14 mouse cellular contexts compared by ENCODE assay signal in the genomic region with DNA sequence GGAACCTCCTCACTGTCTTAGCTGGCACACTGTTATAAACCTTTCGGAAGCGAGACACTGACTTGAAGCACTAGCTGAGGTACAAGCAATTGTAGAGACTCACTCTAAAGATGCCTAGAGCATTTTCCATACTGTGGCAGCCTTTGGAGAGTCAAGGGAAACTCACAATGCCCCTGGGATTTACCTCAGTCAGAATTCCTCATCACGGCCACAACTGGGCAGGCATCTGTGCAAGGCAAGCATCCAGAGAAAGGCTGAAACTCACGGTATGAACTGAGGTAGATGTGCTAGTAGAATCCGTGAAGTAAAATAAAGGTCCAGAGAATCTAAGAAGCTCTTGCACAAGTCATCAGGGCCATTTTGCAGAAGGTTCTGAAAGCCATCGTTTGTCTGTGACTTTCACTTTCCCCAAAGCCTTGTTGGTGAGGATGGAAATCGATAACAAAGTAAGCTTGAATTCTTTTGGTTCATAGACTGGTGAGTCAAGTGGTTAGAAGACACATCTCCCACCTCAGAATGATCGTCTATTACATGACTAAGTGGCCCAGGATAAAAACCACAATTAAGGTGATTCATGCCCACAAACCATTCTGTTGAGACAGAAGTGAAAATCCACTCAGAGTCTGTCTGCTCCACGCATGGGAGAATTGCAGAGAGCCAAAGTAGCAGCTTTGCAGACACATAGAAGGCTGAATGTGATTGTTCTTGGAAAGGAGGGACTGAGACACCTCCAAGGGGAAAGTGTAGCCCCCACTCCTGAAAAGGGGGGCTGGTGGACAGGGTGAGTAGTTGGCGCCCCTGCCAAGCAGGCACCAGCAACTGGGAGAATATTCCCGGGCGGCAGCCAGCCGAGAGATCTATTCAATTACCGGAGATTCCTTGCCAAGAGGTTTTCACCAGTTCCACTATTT. TPM values are rescaled to one million over a fixed set of nuclear protein-coding genes. Genes with fewer than 3 reads are reported as not detected.
DNase-seq lines count a peak whose midpoint lies in the region; ATAC-seq lines count a peak whose summit lies in the region.
"Had no signal": no experiment of that assay in that cellular context is flagged by ENCODE, and none has a peak within 500 bp of the region (broad histone marks: within the 10 kb centered on the region; RNA-seq: fewer than 3 reads in every experiment).

No protein-coding gene starts in this region.

- no peak overlapping the region for H3K9ac ChIP-seq in neural tube, embryonic 14.5 days (replicated peaks; ENCODE audit: low read depth, low read length)
- no peak overlapping the region for H3K9ac ChIP-seq in midbrain, embryonic 11.5 days (ENCODE audit: low read length)
- H3K9ac ChIP-seq: liver, embryonic 14.5 days had no signal

- H3K4me1 ChIP-seq in neural tube, embryonic 14.5 days (ENCODE audit: control insufficient read depth, insufficient read depth, low read length), result no peaks in the 10 kb centered on the region
- H3K4me1 ChIP-seq in midbrain, embryonic 11.5 days (ENCODE audit: control insufficient read depth, insufficient read depth, low read length), result peaks cover 10% of the 10 kb centered on the region

- no peaks in the 10 kb centered on the region for H3K36me3 ChIP-seq in neural tube, embryonic 14.5 days (ENCODE audit: control insufficient read depth, insufficient read depth, low read length)
- H3K36me3 ChIP-seq in midbrain, embryonic 11.5 days (ENCODE audit: control insufficient read depth, insufficient read depth, low read length), result no peaks in the 10 kb centered on the region

- WGBS in neural tube, embryonic 14.5 days, result 67% methylated on average over 14 of the region's 14 CpGs
- WGBS in midbrain, embryonic 11.5 days, result 40% methylated on average over 14 of the region's 14 CpGs

- no peak overlapping the region for H3K4me3 ChIP-seq in neural tube, embryonic 14.5 days (ENCODE audit: low read depth, low read length)
- H3K4me3 ChIP-seq in midbrain, embryonic 11.5 days (ENCODE audit: low read depth, low read length), result no peak overlapping the region
- H3K4me3 ChIP-seq: layer of hippocampus, adult 2 months had no signal

- no peak overlapping the region for H3K4me2 ChIP-seq in neural tube, embryonic 14.5 days (ENCODE audit: low read depth, low read length)
- peak overlapping the region; percentile 18; the same call in 1 of the 2 replicates for H3K4me2 ChIP-seq in midbrain, embryonic 11.5 days

- H3K27me3 ChIP-seq in neural tube, embryonic 14.5 days (ENCODE audit: control insufficient read depth, insufficient read depth, low read length), result no peaks in the 10 kb centered on the region
- H3K27me3 ChIP-seq in midbrain, embryonic 11.5 days (ENCODE audit: control insufficient read depth, insufficient read depth, low read length), result no peaks in the 10 kb centered on the region

- no peak for DNase-seq in neural tube, embryonic 10.5 days (ENCODE audit: extremely low spot score, low spot score)
- peak; percentile 49 for DNase-seq in fibroblast of lung, adult 2 months (ENCODE audit: low read depth)
- DNase-seq in midbrain, embryonic 11.5 days (ENCODE audit: low spot score, missing footprints), result peak; percentile 85
- no peak for DNase-seq in adrenal gland, postnatal 14 days
- DNase-seq in kidney, adult 9 months, result no peak
- DNase-seq: cerebellum, adult 8-10 months; heart, adult 11 months; heart, postnatal 36 days; kidney, adult 2 months; lung, postnatal 36 days had no signal

- no peaks in the 10 kb centered on the region for H3K9me3 ChIP-seq in neural tube, embryonic 14.5 days (ENCODE audit: control insufficient read depth, low read length)
- H3K9me3 ChIP-seq in midbrain, embryonic 11.5 days (ENCODE audit: control insufficient read depth, low read length), result no peaks in the 10 kb centered on the region

- ATAC-seq in neural tube, embryonic 14.5 days (ENCODE audit: low read depth), result 0 out of 2 replicates have a peak, but pooled peaks have one; percentile 25
- peak; percentile 62 for ATAC-seq in midbrain, embryonic 11.5 days (ENCODE audit: low FRiP score)
- no peak for ATAC-seq in megakaryocyte-erythroid progenitor cell, adult 5-6 weeks (replicated peaks; ENCODE audit: low FRiP score, low TSS enrichment, poor library complexity, severe bottlenecking)

- H3K27ac ChIP-seq in neural tube, embryonic 14.5 days (ENCODE audit: low read depth, low read length), result no peak overlapping the region
- H3K27ac ChIP-seq in midbrain, embryonic 11.5 days (ENCODE audit: low read depth, low read length), result no peak overlapping the region; the same call in 1 of the 2 replicates
- H3K27ac ChIP-seq: layer of hippocampus, adult 2 months; liver, embryonic 14.5 days had no signal

RNA-seq across cellular contexts. Expression of a gene that starts 42.2 kb away (rescaled TPM):
- 48.3 and 49.5 TPM in 2 replicates for polyA plus RNA-seq in neural tube, embryonic 14.5 days (2014; fragmentation: Nextera tagmentation; extraction: Ambion mirVana)
- polyA plus RNA-seq in midbrain, embryonic 11.5 days (2014; fragmentation: Nextera tagmentation; extraction: Ambion mirVana), result 19.1 and 19.6 TPM in 2 replicates
- total RNA-seq in adrenal gland, postnatal 14 days (2021), result 19.2 and 30.8 TPM in 2 replicates
- 23.4 and 35.0 TPM in 2 replicates for total RNA-seq in megakaryocyte-erythroid progenitor cell, adult 5-6 weeks (2014; fragmentation: Nextera tagmentation)
- total RNA-seq in megakaryocyte-erythroid progenitor cell, adult 5-6 weeks (2017), result 13.0 and 17.2 TPM in 2 replicates

Comparison
In these comparisons a context has a peak if more than half of its experiments do, and no peak if none do; other contexts are left out.
1. DNase-seq: peak in fibroblast of lung, adult 2 months (single experiment) and midbrain, embryonic 11.5 days (single experiment); none in neural tube, embryonic 10.5 days (single experiment), adrenal gland, postnatal 14 days (single experiment) and kidney, adult 9 months (single experiment).